Mouse (Mus musculus) embryonic fibroblast, embryonic 13.5 days (primary cell): Measurements from ENCODE around the gene Fam76a. TPM values are rescaled to one million over a fixed set of nuclear protein-coding genes. Genes with fewer than 3 reads are reported as not detected.
A peak's percentile ranks its signal among the peaks of the same experiment; 100 is the strongest.

Source experiments
- H3K27ac ChIP-seq: 2 replicates; pipeline ENCODE4 v1.5.1; 2012; ENCODE audit warnings: low read length, control low read depth, inconsistent platforms; ENCODE audit not compliant: insufficient read depth
- H3K4me1 ChIP-seq: 2 replicates; pipeline ENCODE4 v1.6.1; 2011; ENCODE audit warnings: low read length; ENCODE audit not compliant: control insufficient read depth, insufficient read depth
- H3K4me3 ChIP-seq: 2 replicates; pipeline ENCODE4 v1.5.1; 2011; ENCODE audit warnings: mild to moderate bottlenecking, control low read depth, low read length; ENCODE audit not compliant: insufficient read depth
- CTCF ChIP-seq: IDR thresholded peaks from 2 replicates; pipeline ENCODE4 v1.5.1; 2011; ENCODE audit warnings: mild to moderate bottlenecking, control low read depth, low read length, moderate library complexity, borderline replicate concordance; ENCODE audit not compliant: insufficient read depth
- POLR2A ChIP-seq: IDR thresholded peaks from 2 replicates; pipeline ENCODE4 v1.6.1; 2011; ENCODE audit warnings: low read depth, mild to moderate bottlenecking, control low read depth, low read length, moderate library complexity
- polyA plus RNA-seq: library from polyadenylated mRNA; stranded (reverse); fragments of >200 nt; gene quantifications from 2 replicates; pipeline ENCODE4 v1.2.4, GENCODE M21; 2011; ENCODE audit warnings: low read depth; ENCODE audit not compliant: missing spikeins, insufficient read length

The Fam76a gene
- polyA plus RNA-seq, 1 experiment: 38.8 TPM

DNA sequence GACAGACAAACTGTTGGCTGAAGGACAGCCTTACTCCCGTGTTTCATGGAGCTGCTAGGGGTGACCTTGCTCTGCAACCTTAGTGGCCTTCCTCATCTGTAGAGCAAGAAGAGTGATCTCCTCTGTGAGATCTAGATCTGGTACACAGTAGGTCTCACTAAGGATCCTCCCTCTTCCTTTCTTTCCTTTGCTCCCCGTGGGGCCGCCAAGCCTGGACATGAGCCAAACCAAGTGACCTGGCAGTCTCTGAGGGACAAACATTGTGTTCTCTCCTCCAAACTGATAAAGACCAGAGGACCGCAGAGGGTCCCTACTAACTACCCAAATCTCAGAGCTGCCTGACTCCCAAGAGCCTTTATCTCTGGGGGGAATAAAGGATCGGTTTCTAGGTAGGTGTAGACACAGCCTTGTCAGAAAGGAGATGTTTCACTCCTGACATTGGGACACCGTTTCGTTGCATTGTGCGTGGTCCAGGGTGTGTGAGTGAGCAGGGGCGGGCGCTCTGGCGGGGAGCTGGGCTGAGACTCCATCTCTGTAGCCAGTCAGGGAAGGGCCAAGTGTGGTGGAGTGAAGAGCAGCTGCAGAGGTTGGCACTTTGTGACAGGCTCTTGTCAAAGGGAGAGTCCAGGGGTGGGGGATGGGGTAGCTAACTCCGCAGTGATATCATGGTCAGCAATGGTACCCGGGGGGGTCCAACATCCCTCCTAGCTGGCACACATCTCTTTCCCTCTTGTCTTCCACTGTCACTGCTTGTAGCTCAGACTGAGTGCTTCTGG lies 38.7 kb upstream of the Fam76a start:
- no peak for TF ChIP-seq CTCF
- no peak for TF ChIP-seq POLR2A
- no peak overlapping the region for H3K4me3 ChIP-seq
- H3K4me1 ChIP-seq: peaks cover 6% of the 10 kb centered on the region
- no peak overlapping the region for H3K27ac ChIP-seq

DNA sequence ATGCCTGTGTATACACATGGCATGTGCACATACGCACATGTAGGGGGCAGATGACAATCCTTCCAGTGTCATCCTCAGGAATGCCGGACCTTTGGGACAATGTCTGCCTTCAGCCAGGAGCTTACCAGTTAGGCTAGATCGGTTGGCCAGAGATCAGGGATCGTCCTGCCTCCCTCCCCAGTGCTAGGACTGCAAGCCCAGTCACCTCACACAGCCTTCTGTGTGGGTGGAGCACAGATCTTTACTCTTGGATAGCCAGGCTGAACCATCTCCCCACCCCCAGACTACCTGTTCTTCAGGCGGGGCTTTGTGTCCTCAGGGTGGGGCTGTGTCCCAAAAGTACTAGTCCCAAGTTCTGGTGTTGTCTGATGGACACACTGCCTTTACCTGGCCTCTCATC lies 38.0 kb upstream of the Fam76a start:
- Histone ChIP-seq H3K27ac (no peak overlapping the region), H3K4me1 (peaks cover 6% of the 10 kb centered on the region), H3K4me3 (no peak overlapping the region)
- TF ChIP-seq POLR2A (no peak), CTCF (no peak)

DNA sequence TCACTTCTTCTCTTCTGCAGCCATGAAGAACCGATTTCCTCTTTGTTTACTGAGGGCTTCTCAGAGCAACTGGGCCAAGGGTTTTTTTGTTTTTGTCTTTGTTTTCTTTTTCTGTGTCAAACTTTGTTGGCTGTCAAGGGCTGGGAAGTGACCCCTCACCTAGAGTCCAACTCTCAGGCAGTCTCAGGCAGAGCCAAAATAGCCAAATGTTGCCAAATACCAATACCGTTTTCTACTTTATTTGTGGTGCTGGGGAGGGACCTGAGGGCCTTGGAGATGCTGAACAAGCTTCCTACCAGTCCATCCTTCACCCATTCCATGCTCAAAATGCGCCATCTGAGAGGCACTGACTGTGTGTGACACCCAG lies 37.3 kb upstream of the Fam76a start:
- H3K4me1 ChIP-seq: peaks cover 6% of the 10 kb centered on the region
- TF ChIP-seq POLR2A: no peak
- no peak for TF ChIP-seq CTCF

DNA sequence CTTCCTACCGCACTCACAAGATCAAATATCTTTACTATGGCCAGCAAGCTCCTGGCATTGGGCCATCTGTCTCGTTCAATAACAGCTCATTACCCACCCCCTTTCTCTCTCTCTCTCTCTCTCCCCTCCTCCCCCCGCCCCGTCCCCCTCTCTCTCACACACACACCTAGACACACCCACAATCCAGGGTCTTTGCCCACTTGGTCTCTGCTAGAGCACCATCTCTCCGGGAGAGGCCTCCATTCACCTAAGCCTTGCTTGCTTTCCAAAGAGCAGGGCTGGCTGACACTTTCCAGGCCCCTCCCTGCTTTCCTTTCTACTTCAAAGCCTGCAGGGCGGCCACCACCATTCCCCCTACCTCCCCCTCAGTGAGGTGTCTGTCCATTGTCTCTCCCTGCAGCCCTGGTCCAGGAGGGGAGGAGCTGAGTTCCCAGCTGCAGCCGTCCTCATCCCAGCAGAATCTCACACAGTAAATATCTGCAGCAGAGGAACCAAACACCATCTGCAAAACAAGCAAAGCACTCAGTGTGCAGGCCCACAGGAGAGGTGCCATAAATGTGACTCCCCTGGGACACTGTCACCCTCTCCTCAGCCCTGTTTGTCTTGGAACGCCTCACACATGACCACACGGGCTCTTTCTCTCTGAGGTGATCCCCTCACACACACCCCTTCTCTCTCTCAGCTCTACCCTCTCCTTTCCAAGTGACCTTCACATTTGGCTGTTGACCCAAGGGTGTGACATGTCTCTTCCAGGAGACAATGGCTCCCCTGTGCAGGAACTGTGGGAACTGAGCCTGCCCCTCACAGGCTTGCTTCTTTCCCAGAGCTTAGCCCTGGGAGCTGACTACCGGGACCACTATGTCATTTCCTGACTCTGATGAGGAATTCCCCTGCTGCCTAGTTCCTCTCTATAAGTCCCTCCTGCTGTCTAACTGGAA lies 36.7 kb upstream of the Fam76a start:
- Histone ChIP-seq H3K4me3 (no peak overlapping the region), H3K27ac (no peak overlapping the region), H3K4me1 (peaks cover 6% of the 10 kb centered on the region)
- TF ChIP-seq CTCF (no peak), POLR2A (0 out of 2 replicates have a peak, but pooled peaks have one; percentile 11)

More for the DNA sequence above, 37.3 kb upstream of the Fam76a start:
- Histone ChIP-seq H3K27ac (no peak overlapping the region), H3K4me3 (no peak overlapping the region)

DNA sequence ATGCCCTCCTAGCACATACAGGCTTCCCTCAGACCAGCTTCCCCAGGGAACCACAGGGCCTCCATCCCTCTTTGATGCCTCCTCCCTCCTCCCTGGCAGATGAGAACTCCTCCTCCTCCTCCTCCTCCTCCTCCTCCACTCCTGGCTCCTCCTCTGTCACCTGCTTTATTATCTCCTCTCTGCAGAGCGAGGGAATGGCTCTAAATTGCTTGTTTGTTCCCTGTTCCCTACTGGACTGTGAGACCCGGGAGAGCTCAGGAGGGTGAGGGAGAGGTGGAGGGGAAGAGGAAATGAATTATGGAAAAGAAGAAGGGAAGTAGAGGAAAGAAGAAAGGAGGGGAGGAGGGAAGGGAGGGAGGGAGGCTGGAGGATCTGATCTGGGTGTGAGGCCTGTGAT lies 33.0 kb upstream of the Fam76a start:
- H3K4me3 ChIP-seq: no peak overlapping the region
- no peak overlapping the region for H3K27ac ChIP-seq
- H3K4me1 ChIP-seq: peaks cover 6% of the 10 kb centered on the region
- TF ChIP-seq POLR2A (no peak), CTCF (no peak)

DNA sequence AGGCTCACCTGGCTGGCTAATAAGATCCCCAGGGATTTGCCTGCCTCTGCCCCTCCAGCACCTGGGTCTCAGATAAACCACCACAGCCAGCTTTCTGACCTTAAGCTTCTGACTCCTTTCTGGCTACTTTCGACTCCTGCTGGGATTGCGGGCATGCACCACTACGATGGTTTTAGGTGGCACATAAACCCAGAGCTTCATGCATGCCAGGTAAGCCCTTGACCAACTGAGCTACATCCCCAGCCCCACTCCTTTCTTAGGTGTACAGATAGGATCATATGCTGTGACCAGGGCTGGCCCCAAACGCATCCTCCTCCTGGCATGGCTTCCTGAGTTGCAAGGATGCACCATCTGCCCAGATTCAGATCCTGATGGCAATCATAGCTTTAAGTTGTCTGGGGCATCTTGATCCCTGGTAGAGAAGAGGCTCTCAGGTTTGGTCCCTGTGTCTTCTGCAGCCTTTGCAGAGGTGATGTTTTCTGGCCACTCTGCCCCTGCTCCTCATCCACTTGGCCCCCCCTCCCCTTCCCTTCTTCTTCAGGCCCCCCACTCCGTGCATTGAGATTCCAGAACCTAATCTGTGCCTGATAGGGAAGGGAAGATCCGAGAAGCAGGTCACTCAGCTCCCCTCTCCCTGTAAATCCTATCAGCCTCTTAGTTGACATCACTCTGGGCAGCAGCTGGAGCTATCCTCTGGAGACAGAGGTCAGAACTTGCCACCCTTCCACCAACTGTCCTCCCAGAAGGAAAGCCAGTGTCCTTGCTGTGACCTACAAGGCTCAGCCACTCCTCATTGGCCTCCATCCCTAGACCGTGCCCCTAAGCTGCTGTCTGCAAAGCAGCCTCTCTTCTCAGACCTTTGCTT lies 32.4 kb upstream of the Fam76a start:
- no peak overlapping the region for H3K27ac ChIP-seq

DNA sequence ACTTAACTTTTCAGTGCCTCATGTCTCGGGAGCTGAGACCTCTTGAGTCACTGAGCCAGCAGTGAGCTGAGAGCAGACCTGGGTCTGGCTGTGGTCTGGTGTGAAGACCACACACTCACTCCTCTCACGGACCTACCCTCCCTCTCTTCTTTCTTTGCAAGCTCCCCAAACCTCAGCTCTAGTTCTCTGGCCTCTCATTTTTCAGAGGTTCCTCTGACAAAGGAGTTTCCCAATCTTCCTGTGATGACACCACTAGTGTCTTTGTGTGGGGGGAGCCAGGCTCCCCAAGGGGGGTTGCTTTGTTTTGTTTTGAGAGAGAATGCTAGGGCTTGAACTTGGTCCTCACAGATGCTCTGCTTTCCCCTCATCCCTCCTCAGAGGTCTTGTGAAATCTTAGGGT lies 28.6 kb upstream of the Fam76a start:
- TF ChIP-seq CTCF (no peak), POLR2A (no peak)
- Histone ChIP-seq H3K27ac (no peak overlapping the region), H3K4me1 (peaks cover 4% of the 10 kb centered on the region), H3K4me3 (no peak overlapping the region)

More for the DNA sequence above, 32.4 kb upstream of the Fam76a start:
- Histone ChIP-seq H3K4me3 (no peak overlapping the region), H3K4me1 (peaks cover 6% of the 10 kb centered on the region)
- TF ChIP-seq POLR2A (no peak), CTCF (no peak)

DNA sequence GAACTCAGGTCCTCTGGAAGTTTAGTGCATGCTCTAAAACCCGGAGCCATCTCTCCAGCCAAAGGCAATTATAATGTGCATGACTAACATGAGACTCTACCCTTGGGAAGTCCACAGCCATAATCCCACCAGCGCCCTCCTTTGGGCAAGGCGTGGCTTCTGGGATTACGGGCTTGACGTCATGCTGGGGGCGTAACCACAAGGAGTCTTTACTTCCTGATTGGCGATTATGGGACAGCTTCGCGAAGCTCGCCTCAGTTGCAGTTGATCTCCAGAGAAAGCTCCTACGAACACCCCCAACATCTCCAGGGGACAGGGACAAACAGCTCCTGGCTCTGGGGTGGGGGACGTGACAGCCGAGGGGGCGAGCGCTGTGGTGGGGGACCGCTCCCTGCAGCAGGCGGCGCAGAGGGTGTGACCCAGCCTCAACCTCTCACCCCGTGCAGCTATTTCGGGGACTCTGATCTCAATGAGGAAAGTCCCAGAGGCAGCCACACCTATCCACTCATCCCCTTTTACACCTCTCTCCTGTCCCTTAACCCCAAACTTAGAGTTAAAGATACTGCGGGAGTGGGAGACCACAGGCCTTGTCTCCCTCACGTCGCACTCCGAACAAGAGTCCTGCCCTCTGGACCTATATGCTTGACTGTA lies 27.6 kb upstream of the Fam76a start:
- TF ChIP-seq POLR2A (no peak), CTCF (no peak)
- no peak overlapping the region for H3K4me3 ChIP-seq
- H3K27ac ChIP-seq: no peak overlapping the region
- H3K4me1 ChIP-seq: peaks cover 4% of the 10 kb centered on the region
